Mouse (Mus musculus) neural tube, embryonic 14.5 days (tissue): ENCODE data around the gene Map2k5. TPM values are rescaled to one million over a fixed set of nuclear protein-coding genes. Genes with fewer than 3 reads are reported as not detected.

Source experiments
- ATAC-seq: fragments of 200-750 bp; cut with Nextera tagmentation; 2 replicates; pipeline ENCODE4 v1.8.0; 2017; ENCODE audit warnings: low read depth, mild to moderate bottlenecking, moderate TSS enrichment, moderate library complexity
- H3K27ac ChIP-seq: fragments of 300-500 bp; sonication (generic); 2 replicates; pipeline ENCODE4 v1.5.1; 2014; ENCODE audit warnings: low read depth, mild to moderate bottlenecking, control low read depth, low read length, moderate library complexity, mixed read lengths
- H3K27me3 ChIP-seq: fragments of 300-500 bp; sonication (generic); 2 replicates; pipeline ENCODE4 v1.6.1; 2014; ENCODE audit warnings: low read length; ENCODE audit not compliant: control insufficient read depth, insufficient read depth
- H3K36me3 ChIP-seq: fragments of 300-500 bp; sonication (generic); 2 replicates; pipeline ENCODE4 v1.6.1; 2014; ENCODE audit warnings: low read length, mixed read lengths; ENCODE audit not compliant: control insufficient read depth, insufficient read depth
- H3K4me1 ChIP-seq: fragments of 300-500 bp; sonication (generic); 2 replicates; pipeline ENCODE4 v1.6.1; 2014; ENCODE audit warnings: low read length; ENCODE audit not compliant: control insufficient read depth, insufficient read depth
- H3K4me2 ChIP-seq: fragments of 300-500 bp; sonication (generic); 2 replicates; pipeline ENCODE4 v1.6.1; 2014; ENCODE audit warnings: mild to moderate bottlenecking, low read depth, low read length, control low read depth
- H3K4me3 ChIP-seq: fragments of 300-500 bp; sonication (generic); 2 replicates; pipeline ENCODE4 v1.5.1; 2014; ENCODE audit warnings: low read depth, low read length, control low read depth, mixed read lengths
- H3K9ac ChIP-seq: fragments of 300-500 bp; sonication (generic); replicated peaks from 2 replicates; pipeline ENCODE4 v1.6.1; 2014; ENCODE audit warnings: low read depth, mild to moderate bottlenecking, control low read depth, low read length, mixed read lengths
- H3K9me3 ChIP-seq: fragments of 300-500 bp; sonication (generic); 2 replicates; pipeline ENCODE4 v1.6.1; 2016; ENCODE audit warnings: low read length; ENCODE audit not compliant: control insufficient read depth
- WGBS: fragments of 180-500 bp; shearing (Covaris S2); extraction: QIAGEN DNeasy Blood & Tissue Kit; methylation state at CpG from one replicate; pipeline ENCODE4 v1.1.7; 2014; 5-methylcytosine and 5-hydroxymethylcytosine counted together
- polyA plus RNA-seq: library from polyadenylated mRNA; unstranded; fragments of >200 nt; fragmentation: Nextera tagmentation; extraction: Ambion mirVana; gene quantifications from 2 replicates; pipeline ENCODE4 v1.2.1, GENCODE M21; 2014

The Map2k5 gene
- polyA plus RNA-seq = 35.1 and 36.9 TPM in 2 replicates

DNA sequence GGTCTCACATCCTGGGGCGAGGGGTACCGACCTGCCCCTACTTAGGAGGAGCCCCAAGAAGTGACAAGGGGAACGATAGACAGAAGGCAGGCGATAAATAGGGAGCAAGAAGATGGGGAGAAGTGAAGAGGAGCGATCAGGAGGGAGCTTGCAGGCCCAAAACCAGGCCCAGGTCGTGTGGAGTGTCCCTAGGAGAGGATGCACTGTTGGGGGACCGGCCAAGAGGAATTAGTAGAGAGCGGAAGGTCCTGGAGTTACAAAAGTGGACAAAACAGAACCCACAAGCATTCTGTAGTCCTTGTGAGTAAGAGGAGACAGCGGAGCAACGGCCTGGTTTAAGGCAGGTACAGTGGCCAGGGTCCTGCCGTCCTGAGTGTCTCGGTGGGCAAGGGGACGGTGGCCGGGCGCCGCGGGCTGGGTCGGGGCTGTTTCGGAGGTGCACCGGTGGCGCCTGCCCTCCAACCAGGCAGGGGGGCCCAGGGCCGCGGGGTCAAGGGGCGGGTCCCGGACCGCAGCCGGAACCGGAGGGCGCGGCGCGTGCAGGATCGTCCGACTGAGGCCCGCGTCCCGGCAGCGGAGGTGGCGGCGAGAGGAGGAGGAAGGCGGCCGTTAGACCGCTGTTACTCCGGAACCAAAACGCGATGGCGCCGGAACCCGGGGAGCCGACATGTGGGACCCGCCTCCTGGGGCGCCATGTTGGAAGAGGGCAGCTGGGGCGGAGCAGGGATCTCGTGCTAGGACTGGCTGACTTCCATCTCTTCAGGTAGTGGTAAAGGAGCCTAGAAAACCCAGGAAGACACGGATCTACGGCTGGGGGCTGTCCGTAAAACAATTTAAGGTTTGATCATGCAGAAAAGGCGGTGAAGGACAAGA lies at the start of gene Map2k5:
Gene Map2k5, minus strand, starts transcription at position 633 of the 873 bp plus-strand sequence.
- no peaks in the 10 kb centered on the region for H3K9me3 ChIP-seq
- H3K4me2 ChIP-seq = peak within 1 kb of the TSS; percentile 71
- WGBS = 1% methylated on average over 58 of the region's 58 CpGs
- peaks cover 24% of the 10 kb centered on the region for H3K4me1 ChIP-seq
- peak; percentile 91 for ATAC-seq
- H3K4me3 ChIP-seq = peak within 1 kb of the TSS; percentile 74
- peak within 1 kb of the TSS; percentile 88 for H3K9ac ChIP-seq
- H3K36me3 ChIP-seq = no peaks in the 10 kb centered on the region
- peak within 1 kb of the TSS; percentile 81 for H3K27ac ChIP-seq
- H3K27me3 ChIP-seq = no peaks in the 10 kb centered on the region

GRCm38 (mm10) chr9:63421096-63421736 lies 43.5 kb upstream of the Map2k5 start:
- Histone ChIP-seq H3K27ac (no peak overlapping the region), H3K9ac (no peak overlapping the region), H3K4me1 (no peaks in the 10 kb centered on the region), H3K36me3 (no peaks in the 10 kb centered on the region), H3K9me3 (no peaks in the 10 kb centered on the region), H3K4me2 (no peak overlapping the region), H3K4me3 (no peak overlapping the region), H3K27me3 (no peaks in the 10 kb centered on the region)
- no peak for ATAC-seq
- 65% methylated on average over 9 of the region's 9 CpGs for WGBS

GRCm38 (mm10) chr9:63420396-63420795 lies 42.7 kb upstream of the Map2k5 start:
- H3K4me3 ChIP-seq = no peak overlapping the region
- no peaks in the 10 kb centered on the region for H3K36me3 ChIP-seq
- no peaks in the 10 kb centered on the region for H3K4me1 ChIP-seq
- no peaks in the 10 kb centered on the region for H3K27me3 ChIP-seq
- H3K4me2 ChIP-seq = no peak overlapping the region
- WGBS = 9% methylated on average over 6 of the region's 6 CpGs
- no peak overlapping the region for H3K27ac ChIP-seq
- no peak for ATAC-seq
- no peak overlapping the region for H3K9ac ChIP-seq
- no peaks in the 10 kb centered on the region for H3K9me3 ChIP-seq

DNA sequence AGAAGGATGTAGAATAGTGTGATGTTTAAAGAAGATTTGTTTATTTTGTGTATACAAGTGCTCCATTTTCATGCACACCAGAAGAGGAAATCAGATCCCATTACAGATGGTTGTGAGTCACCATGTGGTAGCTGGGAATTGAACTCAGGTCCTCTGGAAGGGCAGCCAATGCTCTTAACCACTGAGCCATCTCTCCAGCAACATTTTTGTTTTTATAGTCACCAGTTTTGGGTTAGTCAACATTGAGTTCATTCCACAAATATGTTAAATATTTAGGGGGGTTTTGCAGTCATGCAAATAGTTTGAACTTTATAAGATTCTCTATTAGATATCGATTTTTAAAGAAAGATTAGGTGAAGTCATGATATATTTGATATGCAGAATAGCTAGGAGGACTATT lies 22.5 kb upstream of the Map2k5 start:
- ATAC-seq = no peak
- 85% methylated on average over 1 of the region's 1 CpGs for WGBS
- H3K27ac ChIP-seq = no peak overlapping the region

DNA sequence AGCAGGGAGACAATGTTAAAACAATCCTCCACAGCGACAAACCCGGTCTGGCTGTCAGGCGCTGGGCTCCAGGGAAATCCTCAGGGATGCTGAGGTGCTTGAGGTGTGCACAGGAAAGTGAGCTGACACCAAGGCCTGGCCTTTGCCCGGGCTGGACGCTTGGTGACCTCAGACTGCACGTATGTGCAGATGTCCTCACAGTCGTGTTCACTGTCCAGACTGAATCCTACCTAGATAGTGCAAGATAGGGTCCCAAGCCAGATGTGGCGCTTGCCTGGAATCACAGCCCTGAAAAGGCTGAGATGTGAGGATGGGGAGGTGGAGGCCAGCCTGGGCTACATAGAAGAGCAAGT lies 21.7 kb upstream of the Map2k5 start:
- Histone ChIP-seq H3K27ac (peak overlapping the region; percentile 72; the same call in 1 of the 2 replicates), H3K9me3 (no peaks in the 10 kb centered on the region), H3K4me2 (peak overlapping the region; percentile 83), H3K4me3 (peak overlapping the region; percentile 92), H3K9ac (peak overlapping the region; percentile 93), H3K4me1 (peaks cover 8% of the 10 kb centered on the region; the same call in 1 of the 2 replicates), H3K36me3 (no peaks in the 10 kb centered on the region), H3K27me3 (no peaks in the 10 kb centered on the region)
- WGBS = 1% methylated on average over 8 of the region's 8 CpGs
- ATAC-seq = peak; percentile 68; the same call in 1 of the 2 replicates

More for the DNA sequence above, 22.5 kb upstream of the Map2k5 start:
- no peak overlapping the region for H3K4me3 ChIP-seq
- no peaks in the 10 kb centered on the region for H3K27me3 ChIP-seq
- peaks cover 8% of the 10 kb centered on the region; the same call in 1 of the 2 replicates for H3K4me1 ChIP-seq
- H3K36me3 ChIP-seq = no peaks in the 10 kb centered on the region
- H3K4me2 ChIP-seq = no peak overlapping the region
- H3K9me3 ChIP-seq = no peaks in the 10 kb centered on the region
- H3K9ac ChIP-seq = no peak overlapping the region

- Histone ChIP-seq H3K27me3 (no peaks in the 10 kb centered on the region), H3K9me3 (no peaks in the 10 kb centered on the region), H3K27ac (peak within 1 kb of the TSS; percentile 72), H3K4me2 (peak within 1 kb of the TSS; percentile 83), H3K36me3 (no peaks in the 10 kb centered on the region), H3K4me3 (peak within 1 kb of the TSS; percentile 92), H3K4me1 (peaks cover 8% of the 10 kb centered on the region; the same call in 1 of the 2 replicates), H3K9ac (peak within 1 kb of the TSS; percentile 93)
- WGBS = under 1% methylated on average over 61 of the region's 74 CpGs
- peak; percentile 95 for ATAC-seq
Measured at GRCm38 (mm10) chr9:63398611-63399462, 21.1 kb upstream of the Map2k5 start, which contains the start of gene 2300009A05Rik. Gene 2300009A05Rik (minus strand): TSS chr9:63399246.

GRCm38 (mm10) chr9:63395612-63396011 lies 17.9 kb upstream of the Map2k5 start:
- ATAC-seq = no peak
- peak overlapping the region; percentile 33; the same call in 1 of the 2 replicates for H3K4me2 ChIP-seq
- H3K9ac ChIP-seq = no peak overlapping the region
- 68% methylated on average over 7 of the region's 7 CpGs for WGBS
- no peaks in the 10 kb centered on the region for H3K36me3 ChIP-seq
- no peaks in the 10 kb centered on the region for H3K9me3 ChIP-seq
- H3K27ac ChIP-seq = 0 out of 2 replicates have a peak overlapping the region, but pooled peaks have one; percentile 5
- H3K4me1 ChIP-seq = peaks cover 8% of the 10 kb centered on the region; the same call in 1 of the 2 replicates
- H3K4me3 ChIP-seq = 0 out of 2 replicates have a peak overlapping the region, but pooled peaks have one; percentile 1
- no peaks in the 10 kb centered on the region for H3K27me3 ChIP-seq

DNA sequence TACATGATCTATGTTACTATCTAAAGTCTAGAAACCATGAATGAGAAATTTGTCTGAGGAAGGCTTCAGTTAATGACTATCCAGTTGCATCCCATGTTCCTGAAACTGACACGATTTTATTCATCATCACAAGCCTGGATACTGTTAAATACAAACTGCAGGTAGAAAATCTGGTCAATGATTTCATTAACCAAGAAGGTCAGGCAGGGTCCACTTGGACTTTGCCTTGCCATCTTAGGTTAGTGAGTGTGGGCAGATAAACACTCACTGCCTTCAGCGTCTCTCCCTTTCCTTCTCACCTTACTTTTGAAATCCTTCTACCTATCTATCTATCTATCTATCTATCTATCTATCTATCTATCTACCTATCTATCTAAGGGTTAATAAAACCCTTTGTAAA lies 13.6 kb upstream of the Map2k5 start:
- Histone ChIP-seq H3K4me3 (no peak overlapping the region), H3K36me3 (no peaks in the 10 kb centered on the region), H3K27me3 (no peaks in the 10 kb centered on the region), H3K9me3 (no peaks in the 10 kb centered on the region), H3K4me1 (0 out of 2 replicates have a peak, but pooled peaks cover 4% of the 10 kb centered on the region), H3K27ac (no peak overlapping the region), H3K4me2 (no peak overlapping the region), H3K9ac (no peak overlapping the region)
- 79% methylated on average over 2 of the region's 2 CpGs for WGBS
- ATAC-seq = no peak
